ENCODE assay signal across 17 mouse cellular contexts in genomic region chr17:25635806-25636205, GRCm38 (mm10). TPM values are rescaled to one million over a fixed set of nuclear protein-coding genes. Genes with fewer than 3 reads are reported as not detected.
A peak's percentile ranks its signal among the peaks of the same experiment; 100 is the strongest.
DNase-seq lines count a peak whose midpoint lies in the region; ATAC-seq and TF ChIP-seq lines count a peak whose summit lies in the region.
"Had no signal": no experiment of that assay in that cellular context is flagged by ENCODE, and none has a peak within 500 bp of the region (broad histone marks: within the 10 kb centered on the region; RNA-seq: fewer than 3 reads in every experiment).

No protein-coding gene starts in this region.

- peak overlapping the region; percentile 42; the same call in 1 of the 2 replicates for H3K27ac ChIP-seq in heart, embryonic 10.5 days
- H3K27ac ChIP-seq in heart, adult 2 months = no peak overlapping the region
- H3K27ac ChIP-seq in neural tube, embryonic 11.5 days (ENCODE audit: low read depth, low read length) = peak overlapping the region; percentile 63
- H3K27ac ChIP-seq: kidney, postnatal 0 days; limb, embryonic 15.5 days had no signal

- intact Hi-C loops in heart, adult 2 months (cut with DNase I) = no loop called here
- intact Hi-C loops in left cerebral cortex, postnatal 14 days (cut with DNase I) = loop anchor here (2.0 kb wide), 1 partner anchor 67 kb away; no protein-coding TSS in a partner anchor
- intact Hi-C loops in gastrocnemius, postnatal 14 days (cut with DNase I; ENCODE audit: low total_unique reads) = no loop called here

- TF ChIP-seq EP300 in heart, adult 2 months (IDR thresholded peaks at IDR 0.05; ENCODE audit: insufficient read depth, low read depth, low read length) = no peak

- 0 out of 2 replicates have a peak, but pooled peaks cover 6% of the 10 kb centered on the region for H3K27me3 ChIP-seq in heart, embryonic 10.5 days (ENCODE audit: insufficient read depth, poor library complexity, severe bottlenecking)
- H3K27me3 ChIP-seq in heart, adult 2 months (ENCODE audit: control insufficient read depth, insufficient read depth, low read length) = no peaks in the 10 kb centered on the region
- no peaks in the 10 kb centered on the region for H3K27me3 ChIP-seq in neural tube, embryonic 11.5 days (ENCODE audit: control insufficient read depth, insufficient read depth, low read length)
- H3K27me3 ChIP-seq: limb, embryonic 15.5 days had no signal

- no peak overlapping the region for H3K9ac ChIP-seq in heart, adult 2 months (ENCODE audit: low read depth, low read length)
- H3K9ac ChIP-seq in neural tube, embryonic 11.5 days (ENCODE audit: low read length) = no peak overlapping the region; the same call in 1 of the 2 replicates
- H3K9ac ChIP-seq: limb, embryonic 15.5 days had no signal

- ATAC-seq in neural tube, embryonic 11.5 days (ENCODE audit: insufficient read depth, low FRiP score, low TSS enrichment) = no peak

- TF ChIP-seq CTCF in heart, adult 2 months (IDR thresholded peaks at IDR 0.05) = no peak

- 0 out of 2 replicates have a peak, but pooled peaks cover 2% of the 10 kb centered on the region for H3K79me2 ChIP-seq in heart, adult 2 months (replicated peaks; ENCODE audit: control insufficient read depth, insufficient read depth, low read length)

- no peaks in the 10 kb centered on the region for H3K4me1 ChIP-seq in heart, embryonic 10.5 days
- no peaks in the 10 kb centered on the region for H3K4me1 ChIP-seq in heart, adult 2 months (ENCODE audit: control insufficient read depth, insufficient read depth, low read length)
- peaks cover 21% of the 10 kb centered on the region for H3K4me1 ChIP-seq in neural tube, embryonic 11.5 days (ENCODE audit: control insufficient read depth, insufficient read depth, low read length)

- DNase-seq in heart, embryonic 10.5 days (ENCODE audit: low spot score) = no peak
- no peak for DNase-seq in heart, adult 2 months
- DNase-seq in neural tube, embryonic 11.5 days (ENCODE audit: low spot score) = no peak
- no peak for DNase-seq in neural tube, embryonic 10.5 days (ENCODE audit: extremely low spot score, low spot score)
- peak; percentile 74 to 88 for DNase-seq in left cerebral cortex, postnatal 14 days (ENCODE audit: low spot score in 2 of 2)
- DNase-seq in telencephalon, adult 2 months (ENCODE audit: low read depth, low spot score) = peak; percentile 88
- DNase-seq in gastrocnemius, postnatal 14 days = no peak
- DNase-seq in urinary bladder, postnatal 10 days (ENCODE audit: low spot score) = no peak
- DNase-seq: adrenal gland, postnatal 25 days; gastrocnemius, postnatal 25 days; lung, adult 2 months; thymus, adult 18-20 months had no signal

- no peak overlapping the region for H3K4me2 ChIP-seq in neural tube, embryonic 11.5 days (ENCODE audit: low read depth)
- H3K4me2 ChIP-seq: limb, embryonic 15.5 days had no signal

- H3K36me3 ChIP-seq in heart, embryonic 10.5 days = peaks cover 52% of the 10 kb centered on the region
- H3K36me3 ChIP-seq in heart, adult 2 months (ENCODE audit: control insufficient read depth, insufficient read depth, low read length) = no peaks in the 10 kb centered on the region
- H3K36me3 ChIP-seq in neural tube, embryonic 11.5 days (ENCODE audit: control insufficient read depth, insufficient read depth, low read length) = no peaks in the 10 kb centered on the region; the same call in 1 of the 2 replicates

- no peak for TF ChIP-seq POLR2A in heart, adult 2 months (IDR thresholded peaks at IDR 0.05; ENCODE audit: insufficient read depth, low read depth, low read length)

- no peaks in the 10 kb centered on the region for H3K9me3 ChIP-seq in heart, embryonic 10.5 days
- H3K9me3 ChIP-seq in neural tube, embryonic 11.5 days (ENCODE audit: control insufficient read depth, low read length) = no peaks in the 10 kb centered on the region
- H3K9me3 ChIP-seq: G1E; limb, embryonic 15.5 days; megakaryocyte, embryonic 14.5 days had no signal

- no peak overlapping the region for H3K4me3 ChIP-seq in heart, embryonic 10.5 days
- H3K4me3 ChIP-seq in heart, adult 2 months = no peak overlapping the region
- H3K4me3 ChIP-seq in neural tube, embryonic 11.5 days (ENCODE audit: low read depth, low read length) = no peak overlapping the region
- H3K4me3 ChIP-seq: erythroblast, embryonic 14.5 days; limb, embryonic 15.5 days; megakaryocyte, embryonic 14.5 days had no signal

- WGBS in heart, embryonic 10.5 days = 91% methylated on average over 5 of the region's 5 CpGs
- WGBS in heart, adult 2 months = 87% methylated on average over 5 of the region's 5 CpGs
- 80% methylated on average over 5 of the region's 5 CpGs for WGBS in neural tube, embryonic 11.5 days

RNA-seq across cellular contexts. Expression of gene Lmf1, which starts 56.9 kb away (rescaled TPM):
- 36.8 and 43.1 TPM in 2 replicates for polyA plus RNA-seq in heart, embryonic 10.5 days (2016; fragmentation: Nextera tagmentation; extraction: Ambion mirVana)
- 10 to 100 TPM; 28.7 to 33.5 TPM for total RNA-seq in heart, adult 2 months (2021)
- 32.7 and 41.8 TPM in 2 replicates for polyA plus RNA-seq in heart, adult 2 months (2012; rRNA removed)
- 23.6 and 23.9 TPM in 2 replicates for polyA plus RNA-seq in neural tube, embryonic 11.5 days (2014; fragmentation: Nextera tagmentation; extraction: Ambion mirVana)
- total RNA-seq in left cerebral cortex, postnatal 14 days (2021) = 10 to 100 TPM; 22.1 to 23.4 TPM
- total RNA-seq in gastrocnemius, postnatal 14 days (2021) = 10 to 100 TPM; 13.1 to 13.8 TPM

Comparison
In these comparisons a context has a peak if more than half of its experiments do, and no peak if none do; other contexts are left out.
1. DNase-seq: peak in left cerebral cortex, postnatal 14 days (2 of 2) and telencephalon, adult 2 months (single experiment); none in heart, embryonic 10.5 days (single experiment), heart, adult 2 months (0 of 2), neural tube, embryonic 11.5 days (single experiment), neural tube, embryonic 10.5 days (single experiment), gastrocnemius, postnatal 14 days (single experiment) and urinary bladder, postnatal 10 days (single experiment).